Mouse (Mus musculus) urinary bladder, postnatal 25 days (tissue): ENCODE results near the gene Eno2.
"Not testable (repeated sequence)": the region's sequence is repeated elsewhere in the genome, so short reads cannot be mapped to it uniquely, and the experiment has no call there.

Experiments
- DNase-seq: peaks from one replicate; pipeline ENCODE4 v3.0.0; 2022; ENCODE audit warnings: low spot score

Gene Eno2

GRCm38 (mm10) chr6:124769101-124769765 is at the start of gene Eno2:
TSS of gene Eno2 (minus strand) at chr6:124769673.
- DNase-seq: no peak

DNA sequence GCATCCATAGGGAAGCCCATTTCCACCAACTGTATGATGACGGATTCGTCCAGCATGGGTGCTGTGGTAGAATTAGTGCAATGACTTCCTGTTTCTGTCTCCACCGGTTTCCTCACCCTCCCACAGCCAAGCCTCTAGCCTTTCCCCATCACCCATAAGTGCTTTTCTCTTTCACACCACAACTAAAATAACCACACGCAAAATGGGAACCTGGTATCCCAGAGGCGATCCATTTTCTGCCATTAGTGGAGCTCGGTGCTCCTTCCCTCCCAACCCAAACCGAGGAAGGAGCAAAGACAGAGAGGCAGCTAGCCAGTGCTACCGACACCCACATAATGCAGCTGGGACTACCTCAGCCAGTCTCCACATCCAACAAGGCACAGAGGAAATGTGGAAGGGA is 48.5 kb upstream of the Eno2 start:
- no peak for DNase-seq

- no peak for DNase-seq
These were observed 48.1 kb upstream of the Eno2 start for GRCm38 (mm10) chr6:124817563-124817962.

DNA sequence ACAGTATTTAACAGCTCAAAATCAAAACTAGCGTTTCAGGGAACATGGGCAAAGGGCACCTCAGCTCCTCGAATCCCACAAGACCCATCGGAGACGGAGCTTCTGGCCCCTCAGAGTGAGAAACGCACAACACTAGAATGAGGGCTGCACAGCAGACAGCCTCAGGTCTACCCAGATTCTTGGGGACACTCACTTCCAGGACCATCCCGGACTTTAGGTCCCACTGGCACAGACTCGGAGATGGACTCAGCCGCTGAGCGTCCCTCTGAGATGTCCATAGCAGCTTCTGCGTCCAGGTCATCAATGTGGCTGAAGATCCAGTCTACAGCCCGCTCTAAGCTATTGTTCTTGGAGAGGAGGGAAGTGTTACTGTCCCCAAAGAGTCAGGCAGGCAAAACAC is 47.7 kb upstream of the Eno2 start:
- no peak for DNase-seq

DNA sequence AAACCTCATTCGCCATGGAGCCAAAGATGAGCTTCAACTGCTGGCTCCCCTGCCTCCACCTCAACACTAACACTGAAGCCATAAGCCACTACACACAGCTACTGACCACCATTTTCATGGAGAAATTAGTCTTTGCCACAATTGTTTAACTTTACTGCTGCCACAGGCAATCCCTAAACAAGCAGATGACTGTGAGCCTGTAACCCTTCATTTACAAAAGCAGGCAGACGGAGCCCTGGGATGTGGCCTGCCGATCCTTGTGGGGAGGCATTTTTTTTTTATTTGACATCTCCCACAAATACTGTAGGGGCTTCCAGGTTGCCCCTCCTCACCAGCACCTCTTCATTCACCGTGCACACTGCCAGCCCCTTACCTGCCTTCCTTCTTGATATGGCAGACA is 47.1 kb upstream of the Eno2 start:
- no peak for DNase-seq

DNA sequence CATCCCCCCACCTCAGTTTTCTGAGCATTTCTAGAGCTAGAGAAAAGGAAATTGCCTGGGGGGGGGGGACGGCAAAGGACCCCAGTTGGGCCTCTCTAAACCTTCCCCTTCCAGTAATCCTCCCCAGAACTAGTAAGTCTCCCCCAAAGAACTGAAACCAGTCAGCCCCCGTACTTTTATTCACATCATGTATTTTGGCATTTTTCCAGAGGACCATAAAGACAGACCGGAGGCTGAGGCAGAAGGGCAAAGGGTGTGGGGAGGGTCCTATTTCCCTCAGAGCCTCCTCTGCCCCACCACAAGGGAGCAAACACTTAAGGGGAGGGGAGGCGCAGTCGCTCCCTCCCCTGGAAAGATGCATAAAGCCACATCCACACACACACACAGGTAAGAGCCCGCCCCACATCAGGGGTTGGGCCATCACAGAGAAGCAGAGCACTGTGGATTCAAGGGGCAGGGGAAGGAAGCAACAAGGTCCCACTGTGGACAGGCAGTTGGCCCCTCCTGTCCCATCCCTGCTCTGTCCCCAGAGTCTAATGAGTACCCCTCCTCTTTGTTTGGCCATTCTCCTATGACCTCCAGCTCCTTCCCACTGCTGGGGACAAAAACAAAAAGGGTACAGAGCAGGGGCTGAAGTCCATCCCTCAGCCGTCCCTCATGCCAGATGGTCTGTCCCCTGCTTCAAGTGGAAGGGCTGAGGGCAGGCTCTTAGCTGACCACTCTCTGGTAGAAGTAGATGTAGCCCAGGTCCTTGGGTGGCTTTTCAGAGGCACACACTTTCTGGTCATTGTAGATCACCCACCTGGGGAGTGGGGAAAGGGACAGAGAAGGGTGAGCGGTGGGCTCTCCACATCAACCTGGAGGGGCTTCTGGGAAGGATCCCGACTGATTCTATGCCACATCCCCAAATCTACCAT is 45.6 kb upstream of the Eno2 start:
- no peak for DNase-seq

GRCm38 (mm10) chr6:124814448-124814847 is 45.0 kb upstream of the Eno2 start:
- DNase-seq: no peak

DNA sequence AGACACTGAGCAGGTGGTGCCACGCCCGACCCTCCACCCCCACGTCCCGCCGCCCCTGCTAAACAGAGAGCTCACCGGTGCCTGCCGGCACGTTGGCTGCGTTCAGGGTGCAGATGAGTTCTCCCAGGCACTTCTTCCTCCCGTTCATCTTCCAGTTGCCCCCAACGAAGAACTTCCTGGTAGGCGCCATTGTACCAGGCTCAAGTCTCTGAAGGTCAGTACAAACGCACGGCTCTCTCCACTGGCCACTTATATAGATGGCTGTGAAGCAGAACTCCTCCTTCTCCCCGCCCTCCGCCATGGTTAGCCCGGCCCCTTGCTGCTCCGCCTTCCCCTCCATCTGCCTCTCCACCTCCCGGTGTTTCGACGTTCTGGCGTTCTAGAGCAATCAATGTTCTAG is 44.5 kb upstream of the Eno2 start, which contains the start of gene Tpi1:
Gene Tpi1, minus strand, starts transcription at position 364 of the 400 bp plus-strand sequence.
- DNase-seq: peak; percentile 85

DNA sequence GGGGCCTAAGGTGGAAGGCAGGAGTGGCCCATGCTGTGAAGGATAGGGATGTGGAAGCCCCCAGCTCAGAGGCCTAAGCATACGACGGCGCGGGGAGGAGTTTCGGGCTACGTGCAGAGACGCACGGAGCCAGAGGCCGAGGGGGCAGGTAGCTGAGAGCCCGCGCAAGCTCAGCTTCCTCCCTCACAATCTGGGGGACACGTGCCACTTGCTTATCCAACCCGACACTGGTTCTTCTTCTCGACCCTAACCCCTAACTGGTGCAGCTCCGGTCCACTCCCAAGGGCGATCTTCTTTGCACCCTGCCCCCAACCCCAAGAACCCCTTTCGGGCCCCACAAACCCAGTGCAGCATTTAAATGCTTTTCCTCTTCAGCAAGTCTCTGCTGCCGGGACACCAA is 44.0 kb upstream of the Eno2 start:
- DNase-seq: peak; percentile 52

DNA sequence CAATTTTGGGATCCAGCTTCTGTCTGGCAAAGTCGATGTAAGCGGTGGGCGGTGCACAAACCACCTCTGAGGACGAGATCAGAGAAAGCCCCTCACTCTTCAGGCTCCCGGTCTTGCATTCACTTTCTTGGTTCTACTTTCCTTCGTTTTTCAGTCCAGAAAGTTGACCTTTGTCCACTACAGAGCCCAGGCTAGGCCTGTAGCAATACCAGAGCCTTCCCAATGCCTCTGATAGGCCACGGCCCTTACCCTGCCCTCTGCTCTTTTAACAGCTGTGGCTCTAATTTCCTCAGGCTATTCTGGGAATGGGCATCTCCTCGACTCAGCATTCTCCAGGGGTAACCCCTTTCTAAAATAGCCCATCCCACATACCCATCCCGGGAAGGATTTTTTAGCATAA is 43.4 kb upstream of the Eno2 start:
- DNase-seq: no peak

DNA sequence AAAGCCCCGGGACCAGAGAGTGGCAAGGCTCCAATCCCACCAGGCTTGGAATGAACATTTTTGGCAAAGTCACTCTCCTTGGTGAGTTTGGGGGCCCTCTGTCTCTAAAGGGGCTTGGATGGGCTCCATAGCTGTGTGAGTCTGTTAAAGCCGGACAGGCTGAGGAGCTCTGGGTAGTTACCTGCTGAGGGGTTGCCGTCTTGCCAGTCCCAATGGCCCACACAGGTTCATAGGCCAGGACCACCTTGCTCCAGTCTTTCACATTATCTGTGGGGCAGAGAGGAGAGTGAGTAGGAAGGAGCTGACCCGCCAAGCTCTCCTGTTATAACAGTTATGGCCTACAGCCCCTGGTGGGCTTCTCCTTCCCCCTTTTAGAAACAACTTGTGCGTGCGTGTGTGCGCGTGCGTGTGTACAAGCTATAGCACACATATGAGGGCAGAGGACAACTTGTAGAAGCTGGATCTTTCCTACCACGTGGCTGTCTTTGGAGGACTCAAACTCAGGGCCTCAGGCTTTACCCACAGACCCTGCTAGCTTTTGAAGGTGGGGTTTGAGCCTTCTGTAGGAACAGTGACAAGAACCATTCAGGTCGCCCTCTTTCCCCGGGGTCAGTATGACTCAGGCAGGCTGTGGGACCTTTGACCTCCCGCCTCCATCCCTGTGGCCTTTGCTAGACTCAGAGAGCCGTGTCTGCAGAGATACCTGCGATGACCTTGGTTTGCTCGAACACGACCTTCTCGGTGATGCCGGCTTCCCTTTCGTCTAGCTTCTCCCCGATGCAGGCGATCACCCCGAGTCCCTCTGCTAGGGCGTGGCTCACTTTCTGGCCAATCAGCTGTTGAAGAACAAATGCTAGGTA is 42.5 kb upstream of the Eno2 start:
- DNase-seq: no peak

DNA sequence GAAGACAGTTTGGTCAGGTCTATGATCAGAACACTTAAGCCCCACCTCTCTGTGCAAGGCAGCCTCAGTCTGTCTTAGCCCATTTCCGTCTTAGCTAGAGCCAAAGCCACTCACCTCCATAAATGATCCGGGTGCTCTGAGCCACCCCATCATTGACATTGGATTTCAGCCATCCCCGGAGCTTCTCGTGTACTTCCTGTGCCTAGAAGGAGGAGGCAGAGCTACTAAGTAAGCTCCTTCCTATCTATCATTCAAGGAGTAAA is 41.9 kb upstream of the Eno2 start:
- no peak for DNase-seq

- DNase-seq: not testable (repeated sequence)
These were observed 41.3 kb upstream of the Eno2 start for GRCm38 (mm10) chr6:124810566-124811402.

DNA sequence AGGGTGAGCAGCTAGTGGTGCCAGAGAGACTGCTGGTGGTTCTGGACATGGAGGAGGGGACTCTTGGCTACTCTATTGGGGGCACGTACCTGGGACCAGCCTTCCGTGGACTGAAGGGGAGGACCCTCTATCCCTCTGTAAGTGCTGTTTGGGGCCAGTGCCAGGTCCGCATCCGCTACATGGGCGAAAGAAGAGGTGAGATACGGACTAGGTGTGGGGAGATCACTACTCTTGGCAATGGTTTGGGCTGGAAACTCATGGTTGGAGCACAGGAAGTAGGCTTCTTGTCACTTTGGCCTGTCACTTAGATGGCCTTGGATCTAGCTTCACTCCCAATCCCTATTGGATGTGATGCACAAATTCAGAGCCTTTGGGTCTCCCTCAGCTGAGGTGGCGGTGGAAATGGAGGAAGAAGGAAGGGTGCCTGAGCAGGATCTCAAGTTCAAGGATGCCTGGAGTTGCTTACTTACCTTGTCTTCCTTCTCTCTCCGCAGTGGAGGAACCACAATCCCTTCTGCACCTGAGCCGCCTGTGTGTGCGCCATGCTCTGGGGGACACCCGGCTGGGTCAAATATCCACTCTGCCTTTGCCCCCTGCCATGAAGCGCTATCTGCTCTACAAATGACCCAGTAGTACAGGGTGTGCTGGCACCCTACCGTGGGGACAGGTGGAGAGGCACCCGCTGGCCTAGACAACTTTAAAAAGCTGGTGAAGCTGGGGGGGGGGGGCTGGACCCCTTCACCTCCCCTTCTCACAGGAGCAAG is 40.5 kb upstream of the Eno2 start:
- DNase-seq: no peak

GRCm38 (mm10) chr6:124809052-124809774 is 39.7 kb upstream of the Eno2 start:
- DNase-seq: peak; percentile 77

GRCm38 (mm10) chr6:124808358-124809012 is 39.0 kb upstream of the Eno2 start, which contains the start of gene Spsb2:
TSS of gene Spsb2 (plus strand) at chr6:124808661.
- peak; percentile 72 for DNase-seq

- no peak for DNase-seq
These were observed 38.5 kb upstream of the Eno2 start for GRCm38 (mm10) chr6:124807986-124808357.

- DNase-seq: no peak
These were observed 37.9 kb upstream of the Eno2 start for GRCm38 (mm10) chr6:124807366-124807765.

DNA sequence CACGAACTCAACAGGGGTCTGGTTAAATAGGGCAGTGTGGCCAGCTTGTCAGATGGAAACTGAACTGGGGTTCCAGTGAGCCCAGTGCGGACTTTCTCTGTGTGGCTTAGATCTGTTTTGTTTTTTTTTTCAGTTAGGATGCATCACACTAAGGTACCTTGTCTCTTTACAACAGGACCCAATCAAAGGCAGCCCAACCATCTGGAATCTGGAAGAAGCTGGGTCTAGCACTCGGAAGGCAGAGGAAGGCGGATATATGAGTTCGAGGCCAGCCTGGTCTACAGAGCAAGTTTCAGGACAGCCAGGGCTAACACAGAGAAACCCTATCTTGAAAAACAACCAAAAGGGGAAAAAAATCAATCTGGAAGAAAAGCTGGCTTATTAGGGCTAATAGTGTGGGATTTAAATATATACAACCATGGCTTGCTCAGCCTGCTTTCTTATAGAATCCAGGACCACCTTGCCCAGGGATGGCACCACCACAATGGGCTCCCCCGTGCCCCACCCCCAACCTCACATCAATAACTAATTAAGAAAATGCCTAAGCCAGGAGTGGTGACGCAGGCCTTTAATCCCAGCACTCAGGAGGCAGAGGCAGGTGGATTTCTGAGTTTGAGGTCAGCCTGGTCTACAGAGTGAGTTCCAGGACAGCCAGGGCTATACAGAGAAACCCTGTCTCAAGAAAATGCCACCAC is 37.1 kb upstream of the Eno2 start:
- no peak for DNase-seq
